Mouse (Mus musculus): Measurements from ENCODE around the gene Osbpl10.

Gene Osbpl10

GRCm38 (mm10) chr9:115172096-115172495 lies 193.7 kb downstream of the Osbpl10 start:
- no peak for DNase-seq

GRCm38 (mm10) chr9:115179154-115179553 lies 200.8 kb downstream of the Osbpl10 start:
- no peak for DNase-seq

GRCm38 (mm10) chr9:115179935-115180334 lies 201.6 kb downstream of the Osbpl10 start:
- no peak for DNase-seq

GRCm38 (mm10) chr9:115186402-115186801 lies 208.0 kb downstream of the Osbpl10 start:
- no peak for DNase-seq

- no peak for DNase-seq
Measured at GRCm38 (mm10) chr9:115190376-115190942, 212.1 kb downstream of the Osbpl10 start.

- no peak for DNase-seq
Measured at GRCm38 (mm10) chr9:115192890-115193289, 214.5 kb downstream of the Osbpl10 start.

- no peak for DNase-seq
Measured at GRCm38 (mm10) chr9:115197082-115197481, 218.7 kb downstream of the Osbpl10 start.

- DNase-seq, result no peak
Measured at GRCm38 (mm10) chr9:115200166-115200862, 221.9 kb downstream of the Osbpl10 start.

- DNase-seq, result no peak
Measured at GRCm38 (mm10) chr9:115201264-115201663, 222.9 kb downstream of the Osbpl10 start.

- no peak for DNase-seq
Measured at GRCm38 (mm10) chr9:115203136-115203535, 224.8 kb downstream of the Osbpl10 start.

GRCm38 (mm10) chr9:115205491-115205890 lies 227.1 kb downstream of the Osbpl10 start:
- no peak for DNase-seq

- no peak for DNase-seq
Measured at GRCm38 (mm10) chr9:115206219-115206618, 227.8 kb downstream of the Osbpl10 start.

- DNase-seq, result no peak
Measured at GRCm38 (mm10) chr9:115209737-115210136, 231.4 kb downstream of the Osbpl10 start.

GRCm38 (mm10) chr9:115210535-115210934 lies 232.2 kb downstream of the Osbpl10 start:
- no peak for DNase-seq

- no peak for DNase-seq
Measured at GRCm38 (mm10) chr9:115213755-115214264, 235.4 kb downstream of the Osbpl10 start.

GRCm38 (mm10) chr9:115214572-115215571 lies 236.5 kb downstream of the Osbpl10 start:
- DNase-seq, result no peak

GRCm38 (mm10) chr9:115215830-115216701 lies 237.7 kb downstream of the Osbpl10 start:
- DNase-seq, result no peak

GRCm38 (mm10) chr9:115217984-115218383 lies 239.6 kb downstream of the Osbpl10 start:
- no peak for DNase-seq

GRCm38 (mm10) chr9:115220466-115220865 lies 242.1 kb downstream of the Osbpl10 start:
- no peak for DNase-seq

GRCm38 (mm10) chr9:115221265-115221664 lies 242.9 kb downstream of the Osbpl10 start:
- DNase-seq, result no peak

GRCm38 (mm10) chr9:115224744-115225354 lies 246.5 kb downstream of the Osbpl10 start:
- no peak for DNase-seq

GRCm38 (mm10) chr9:115229145-115229544 lies 250.8 kb downstream of the Osbpl10 start:
- DNase-seq, result no peak

Data from cerebellum, adult 9-11 months (tissue).